Comparison of ENCODE assay signal across 8 mouse cellular contexts in genomic region chr11:95414536-95415161, GRCm38 (mm10). TPM values are rescaled to one million over a fixed set of nuclear protein-coding genes. Genes with fewer than 3 reads are reported as not detected.
DNase-seq lines count a peak whose midpoint lies in the region; ATAC-seq and TF ChIP-seq lines count a peak whose summit lies in the region.

No protein-coding gene starts in this region.

- 0 out of 2 replicates have a peak, but pooled peaks have one; percentile 39 for TF ChIP-seq POLR2A in thymus, adult 2 months (IDR thresholded peaks at IDR 0.05; ENCODE audit: control insufficient read depth, extremely low read depth, insufficient read depth, low read length, poor library complexity)

- peak overlapping the region; percentile 58 for H3K9ac ChIP-seq in hindbrain, embryonic 11.5 days (ENCODE audit: low read depth, low read length)
- H3K9ac ChIP-seq in lung, embryonic 16.5 days (ENCODE audit: low read length), result peak overlapping the region; percentile 82

- no peaks in the 10 kb centered on the region for H3K9me3 ChIP-seq in hindbrain, embryonic 11.5 days (ENCODE audit: control insufficient read depth, low read length)
- no peaks in the 10 kb centered on the region for H3K9me3 ChIP-seq in lung, embryonic 16.5 days (ENCODE audit: control insufficient read depth, low read length)

- H3K36me3 ChIP-seq in hindbrain, embryonic 11.5 days (ENCODE audit: control insufficient read depth, insufficient read depth, low read length), result no peaks in the 10 kb centered on the region
- H3K36me3 ChIP-seq in lung, embryonic 16.5 days (ENCODE audit: control insufficient read depth, insufficient read depth, low read length), result no peaks in the 10 kb centered on the region; the same call in 1 of the 2 replicates
- H3K36me3 ChIP-seq in thymus, adult 2 months (ENCODE audit: control insufficient read depth, insufficient read depth, low read length), result no peaks in the 10 kb centered on the region; the same call in 1 of the 2 replicates

- peak overlapping the region; percentile 48 for H3K4me3 ChIP-seq in hindbrain, embryonic 11.5 days (ENCODE audit: low read depth, low read length)
- peak overlapping the region; percentile 74 for H3K4me3 ChIP-seq in lung, embryonic 16.5 days (ENCODE audit: low read length)
- H3K4me3 ChIP-seq in thymus, adult 2 months (ENCODE audit: control insufficient read depth, insufficient read depth, low read length), result peak overlapping the region; percentile 67

- no peaks in the 10 kb centered on the region for H3K27me3 ChIP-seq in hindbrain, embryonic 11.5 days (ENCODE audit: control insufficient read depth, insufficient read depth, low read length)
- no peaks in the 10 kb centered on the region for H3K27me3 ChIP-seq in lung, embryonic 16.5 days (ENCODE audit: control insufficient read depth, insufficient read depth, low read depth, low read length)
- H3K27me3 ChIP-seq in thymus, adult 2 months (ENCODE audit: control insufficient read depth, insufficient read depth, low read length), result no peaks in the 10 kb centered on the region

- ATAC-seq in hindbrain, embryonic 11.5 days (ENCODE audit: low FRiP score), result peak; percentile 92
- ATAC-seq in lung, embryonic 16.5 days (ENCODE audit: low read depth), result peak; percentile 92

- H3K4me2 ChIP-seq in hindbrain, embryonic 11.5 days (replicated peaks; ENCODE audit: low read depth, low read length), result peak overlapping the region; percentile 56
- H3K4me2 ChIP-seq in lung, embryonic 16.5 days (ENCODE audit: low read depth, low read length), result peak overlapping the region; percentile 62

- H3K27ac ChIP-seq in hindbrain, embryonic 11.5 days (ENCODE audit: low read depth, low read length), result peak overlapping the region; percentile 93
- H3K27ac ChIP-seq in lung, embryonic 16.5 days (ENCODE audit: low read length), result peak overlapping the region; percentile 97
- H3K27ac ChIP-seq in thymus, adult 2 months (ENCODE audit: control insufficient read depth, insufficient read depth, low read length), result peak overlapping the region; percentile 93

- DNase-seq in NIH3T3 (ENCODE audit: low read depth), result peak; percentile 98
- peak; percentile 96 for DNase-seq in cerebellum, adult 9-11 months
- DNase-seq in frontal cortex, adult 2 months (ENCODE audit: extremely low spot score in 1 of 2, low spot score in 1 of 2), result peak; percentile 92 to 97
- DNase-seq in hindbrain, embryonic 11.5 days (ENCODE audit: low spot score), result peak; percentile 99
- peak; percentile 96 for DNase-seq in layer of hippocampus, adult 9-11 months
- DNase-seq in ovary, adult 18-20 months (ENCODE audit: low spot score), result peak; percentile 94
- peak; percentile 91 for DNase-seq in thymus, adult 2 months

- peaks cover 2% of the 10 kb centered on the region; the same call in 1 of the 2 replicates for H3K4me1 ChIP-seq in hindbrain, embryonic 11.5 days (replicated peaks; ENCODE audit: control insufficient read depth, insufficient read depth, low read length)
- peaks cover 11% of the 10 kb centered on the region for H3K4me1 ChIP-seq in lung, embryonic 16.5 days (replicated peaks; ENCODE audit: control insufficient read depth, insufficient read depth, low read length)
- peaks cover 2% of the 10 kb centered on the region; the same call in 1 of the 2 replicates for H3K4me1 ChIP-seq in thymus, adult 2 months (replicated peaks; ENCODE audit: control insufficient read depth, insufficient read depth, low read length)

- peak; percentile 42; the same call in 1 of the 2 replicates for TF ChIP-seq CTCF in thymus, adult 2 months (IDR thresholded peaks at IDR 0.05; ENCODE audit: borderline replicate concordance, control insufficient read depth, extremely low read depth, insufficient read depth, low read length, poor library complexity)

- WGBS in hindbrain, embryonic 11.5 days, result under 1% methylated on average over 28 of the region's 28 CpGs
- 0% methylated on average over 28 of the region's 28 CpGs for WGBS in lung, embryonic 16.5 days
- under 1% methylated on average over 28 of the region's 28 CpGs for WGBS in thymus, adult 2 months

RNA-seq across cellular contexts. Expression of gene Spop, which starts 0.8 kb away (rescaled TPM):
- 124 and 144 TPM in 2 replicates for polyA plus RNA-seq in frontal cortex, adult 2 months (2012; rRNA removed)
- polyA plus RNA-seq in hindbrain, embryonic 11.5 days (2014; fragmentation: Nextera tagmentation; extraction: Ambion mirVana), result 133 and 146 TPM in 2 replicates
- polyA plus RNA-seq in lung, embryonic 16.5 days (2015; fragmentation: Nextera tagmentation; extraction: Ambion mirVana), result 150 and 170 TPM in 2 replicates
- polyA plus RNA-seq in thymus, adult 2 months (2012; rRNA removed), result 47.9 and 52.0 TPM in 2 replicates

RNA-seq across cellular contexts. Expression of gene Slc35b1, which starts 30.2 kb away (rescaled TPM):
- polyA plus RNA-seq in frontal cortex, adult 2 months (2012; rRNA removed), result 78.3 and 78.6 TPM in 2 replicates
- 134 and 143 TPM in 2 replicates for polyA plus RNA-seq in hindbrain, embryonic 11.5 days (2014; fragmentation: Nextera tagmentation; extraction: Ambion mirVana)
- 91.1 and 92.7 TPM in 2 replicates for polyA plus RNA-seq in lung, embryonic 16.5 days (2015; fragmentation: Nextera tagmentation; extraction: Ambion mirVana)
- polyA plus RNA-seq in thymus, adult 2 months (2012; rRNA removed), result 89.3 and 107 TPM in 2 replicates

Comparison
In these comparisons a context has a peak if more than half of its experiments do, and no peak if none do; other contexts are left out.
1. Peak in every context shown above with its lines: DNase-seq, ATAC-seq, H3K4me3 ChIP-seq and H3K27ac ChIP-seq.